Mouse (Mus musculus) left cerebral cortex, adult 8-10 months (tissue): ENCODE measurements around the gene Asl. TPM values are rescaled to one million over a fixed set of nuclear protein-coding genes. Genes with fewer than 3 reads are reported as not detected.
"Not testable (repeated sequence)": the region's sequence is repeated elsewhere in the genome, so short reads cannot be mapped to it uniquely, and the experiment has no call there.

Experiments
- DNase-seq, 2 experiments: peaks; one replicate each; pipeline ENCODE4 v3.0.0; 2022; ENCODE audit warnings: low spot score in 2 of 2
- total RNA-seq, 4 experiments: library from RNA; stranded (reverse); gene quantifications; 2 replicates each; pipeline ENCODE4 v1.2.4; 2022

Asl gene
- total RNA-seq, 4 experiments from 2014 or later: 22.9 to 28.0 (median 25.9) TPM

DNA sequence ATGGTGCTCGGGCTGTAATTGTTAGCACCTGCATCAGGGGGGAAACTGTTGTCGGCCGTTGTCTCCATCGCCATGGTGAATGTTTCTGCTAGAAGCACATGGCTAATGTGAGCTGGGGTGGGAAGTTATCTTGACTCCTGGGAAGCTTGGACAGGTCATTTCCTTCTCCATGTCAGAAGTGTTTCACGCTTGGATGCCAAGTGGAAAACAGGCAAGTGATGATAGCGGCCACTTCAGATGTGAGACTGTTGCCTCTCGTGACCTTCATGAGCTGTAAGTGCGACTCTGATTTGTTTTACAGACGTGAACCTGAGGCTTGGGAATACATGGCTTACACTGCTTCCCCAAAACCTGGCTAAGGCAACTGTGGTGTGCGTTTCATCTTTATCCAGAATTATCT lies 17.5 kb upstream of the Asl start:
- no peak for DNase-seq

DNA sequence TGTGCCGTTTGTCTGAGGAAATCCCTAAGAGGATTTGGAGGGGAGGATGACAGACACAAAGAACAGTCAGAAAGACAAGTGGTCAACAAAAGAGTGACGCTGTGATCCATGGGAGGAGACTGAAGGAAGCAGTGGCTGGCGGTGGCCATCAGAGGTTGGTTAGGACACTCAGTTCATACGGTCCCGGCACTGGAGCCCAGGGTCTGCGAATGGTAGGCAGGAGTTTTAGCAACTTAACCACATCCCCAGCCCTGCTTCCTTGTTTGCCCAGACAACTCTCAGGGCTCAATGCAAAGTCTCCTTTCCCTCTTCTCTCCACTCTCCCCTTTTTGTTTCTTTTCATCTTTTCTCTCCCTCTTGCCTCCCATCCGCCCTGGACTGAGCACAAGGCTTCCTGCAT lies 17.1 kb upstream of the Asl start:
- DNase-seq: no peak

- peak in 1 of 2 experiments; percentile 19 for DNase-seq
Measured at GRCm38 (mm10) chr5:130044201-130044695, 15.2 kb upstream of the Asl start.

- no peak for DNase-seq
Measured at GRCm38 (mm10) chr5:130043741-130044140, 14.7 kb upstream of the Asl start.

DNA sequence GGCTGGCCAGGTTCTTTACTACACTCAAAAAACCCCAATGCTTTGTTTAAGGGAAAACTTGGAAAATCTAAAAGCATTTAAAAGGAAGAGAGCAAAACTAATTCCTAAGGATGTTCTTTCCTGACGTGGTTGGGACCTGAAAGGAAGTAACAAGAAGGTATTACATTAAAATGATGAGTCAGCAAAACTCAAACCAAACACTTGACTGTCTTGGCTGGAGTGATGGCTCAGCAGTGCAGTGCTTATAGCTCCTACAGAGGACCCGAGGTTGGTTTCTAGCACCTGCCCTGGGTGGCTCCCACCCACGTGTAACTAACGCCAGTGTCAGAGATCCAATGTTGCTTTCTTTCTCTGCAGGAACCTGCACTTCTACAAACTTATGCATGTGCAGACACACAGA lies 12.2 kb upstream of the Asl start:
- DNase-seq: no peak

DNA sequence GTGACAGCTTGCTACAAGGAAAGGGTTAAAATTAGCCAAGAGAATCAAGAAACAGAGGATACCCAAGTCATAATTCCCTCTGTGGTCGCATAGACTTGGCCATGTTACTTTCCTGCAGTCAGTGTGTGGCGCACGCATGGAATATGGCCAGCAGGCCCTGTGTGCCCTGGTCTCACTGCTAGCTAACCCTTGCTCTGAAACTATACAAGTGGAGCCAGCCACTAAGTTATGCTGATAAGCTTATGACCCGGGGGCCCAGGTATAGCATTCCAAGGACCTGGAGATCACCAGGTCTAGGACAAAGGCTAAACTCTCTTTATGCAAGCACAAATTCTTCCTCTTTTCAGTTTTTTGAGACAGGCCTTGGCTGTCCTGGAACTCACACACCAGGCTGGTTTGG lies 11.8 kb upstream of the Asl start:
- DNase-seq: no peak

DNA sequence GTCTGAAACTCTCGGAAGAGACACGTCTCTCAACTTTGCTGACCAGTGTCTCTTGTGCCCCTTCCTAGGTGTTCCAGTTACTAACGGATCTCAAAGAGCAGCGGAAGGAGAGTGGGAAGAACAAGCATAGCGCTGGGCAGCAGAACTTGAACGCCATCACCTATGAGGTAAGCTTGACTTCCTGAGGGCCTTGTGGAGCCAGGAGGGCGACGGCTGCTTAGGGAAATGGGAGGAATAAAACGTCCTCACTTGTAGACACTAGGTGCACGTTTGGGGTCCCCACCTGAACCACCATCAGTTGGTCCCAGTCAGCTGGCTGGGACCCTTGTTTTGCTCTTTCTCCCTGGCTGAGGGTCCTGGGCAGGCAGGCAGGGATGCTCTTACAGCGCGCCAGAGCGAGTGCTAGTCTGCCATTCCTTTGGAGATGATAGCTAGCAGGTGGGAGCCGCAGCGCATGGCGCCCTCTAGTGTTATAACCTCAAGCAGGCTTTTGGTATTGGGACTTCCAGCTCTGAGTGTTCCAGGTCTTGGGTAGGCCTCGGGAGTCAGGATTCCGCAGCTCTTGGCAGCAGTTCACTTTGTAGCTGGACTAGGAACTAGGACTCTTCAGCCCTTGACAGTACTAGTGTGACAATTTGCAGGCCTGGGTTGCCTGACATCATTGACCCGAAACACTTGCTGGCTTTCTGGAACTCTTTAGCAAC lies 8.9 kb upstream of the Asl start:
- peak; percentile 23 to 31 for DNase-seq

DNA sequence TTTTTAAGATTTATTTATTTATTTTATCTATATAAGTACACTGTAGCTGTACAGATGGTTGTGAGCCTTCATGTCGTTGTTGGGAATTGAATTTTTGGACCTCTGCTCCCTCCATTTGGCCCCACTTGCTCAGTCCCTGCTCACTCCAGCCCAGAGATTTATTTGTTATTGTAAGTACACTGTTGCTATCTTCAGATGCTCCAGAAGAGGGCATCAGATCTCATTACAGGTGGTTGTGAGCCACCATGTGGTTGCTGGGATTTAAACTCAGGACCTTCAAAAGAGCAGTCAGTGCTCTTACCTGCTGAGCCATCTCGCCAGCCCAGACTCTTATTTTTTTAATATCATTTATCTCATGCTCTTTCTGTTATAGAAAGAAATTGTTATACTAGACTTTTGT lies 7.3 kb upstream of the Asl start:
- not testable (repeated sequence) for DNase-seq

DNA sequence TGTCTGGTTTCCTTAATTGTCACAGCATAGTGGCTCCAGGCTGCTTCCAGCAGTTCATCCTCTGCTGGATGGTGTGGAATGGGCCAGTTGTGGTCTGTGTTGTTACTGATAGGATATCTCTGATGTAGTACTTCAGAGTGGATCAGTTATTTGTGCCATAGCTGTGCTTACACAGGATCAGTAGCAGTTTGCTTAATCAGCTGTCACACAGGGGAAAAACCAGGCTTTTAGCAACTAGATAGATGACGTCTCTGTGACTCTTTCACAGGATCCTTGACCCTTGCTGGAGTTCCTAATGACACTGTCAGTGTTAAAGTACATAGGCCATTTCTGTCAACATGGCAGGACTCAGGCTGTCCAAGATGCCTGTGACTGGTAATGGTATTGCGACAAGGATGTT lies 4.8 kb upstream of the Asl start:
- no peak for DNase-seq

DNA sequence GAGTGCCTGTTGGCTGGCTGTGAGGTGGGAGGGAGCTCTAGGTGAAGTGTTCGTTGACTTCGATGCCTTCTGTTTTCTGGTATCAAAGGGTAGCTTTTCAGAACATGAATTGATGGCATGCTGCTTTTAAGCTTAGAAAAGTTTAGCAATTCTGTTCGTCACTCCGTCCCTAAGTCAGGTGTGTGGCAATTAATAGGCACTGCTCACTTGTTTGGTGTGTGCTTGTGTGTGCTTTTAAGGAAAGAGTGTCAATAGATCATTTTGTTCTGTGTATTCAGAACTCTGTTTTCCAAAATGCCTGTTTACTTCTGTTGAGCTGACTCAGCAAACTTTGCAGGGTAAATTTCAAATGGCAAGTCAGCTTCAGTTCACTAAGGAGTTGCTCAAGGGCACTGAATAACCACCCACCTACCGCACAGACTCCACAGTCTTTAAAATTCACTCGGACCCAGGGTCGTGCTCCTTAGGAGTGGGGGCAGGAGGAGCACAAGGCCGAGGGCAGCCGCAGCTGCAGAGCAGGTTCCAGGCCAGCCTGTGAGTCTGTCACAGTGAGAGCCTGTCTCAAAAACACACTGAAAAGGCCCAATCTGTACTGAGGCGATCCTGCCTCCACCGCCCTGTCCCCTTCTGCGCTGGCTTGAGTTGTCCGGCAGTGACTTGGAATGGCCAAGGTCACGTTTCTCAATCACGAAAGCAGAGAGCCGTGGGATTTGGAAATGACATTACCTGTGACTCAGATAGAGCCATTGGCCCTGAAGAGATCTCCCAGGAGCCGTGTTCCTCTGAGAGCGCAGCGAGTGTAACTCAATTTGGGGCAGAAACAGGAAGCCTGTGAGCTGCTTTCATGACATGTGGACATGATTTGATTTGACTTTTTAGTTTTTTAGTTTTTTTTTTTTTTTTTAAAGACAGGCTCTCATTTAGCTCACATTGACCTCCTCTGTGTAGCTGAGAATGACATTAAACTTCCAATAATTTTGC lies 2.7 kb upstream of the Asl start:
- DNase-seq: no peak

DNA sequence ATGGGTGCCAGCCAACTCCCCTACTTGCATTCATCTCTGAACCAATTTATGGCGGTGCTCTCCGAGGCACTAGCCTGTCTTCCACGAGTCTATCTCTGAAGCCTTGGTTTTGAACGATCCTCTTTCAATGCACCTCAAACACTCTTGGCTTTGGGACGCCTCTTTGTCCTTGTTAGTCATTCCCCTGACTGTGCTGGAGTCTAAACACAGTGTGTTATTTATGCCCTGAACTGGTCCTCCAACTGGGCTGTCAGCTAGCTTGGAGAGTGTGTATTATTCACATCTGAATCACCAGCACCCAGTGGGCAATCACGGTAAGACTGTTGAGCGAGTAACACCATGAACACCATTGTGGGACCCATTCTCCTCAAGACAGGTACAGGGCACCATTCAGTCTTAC lies 1.4 kb downstream of the Asl start:
- no peak for DNase-seq

- no peak for DNase-seq
Measured at GRCm38 (mm10) chr5:130027134-130027533, 1.9 kb downstream of the Asl start.

GRCm38 (mm10) chr5:130023767-130024539 lies 5.1 kb downstream of the Asl start:
- peak; percentile 54 to 67 for DNase-seq

GRCm38 (mm10) chr5:130023067-130023766 lies 5.8 kb downstream of the Asl start:
- DNase-seq: no peak

- no peak for DNase-seq
Measured at GRCm38 (mm10) chr5:130022366-130022765, 6.7 kb downstream of the Asl start.

DNA sequence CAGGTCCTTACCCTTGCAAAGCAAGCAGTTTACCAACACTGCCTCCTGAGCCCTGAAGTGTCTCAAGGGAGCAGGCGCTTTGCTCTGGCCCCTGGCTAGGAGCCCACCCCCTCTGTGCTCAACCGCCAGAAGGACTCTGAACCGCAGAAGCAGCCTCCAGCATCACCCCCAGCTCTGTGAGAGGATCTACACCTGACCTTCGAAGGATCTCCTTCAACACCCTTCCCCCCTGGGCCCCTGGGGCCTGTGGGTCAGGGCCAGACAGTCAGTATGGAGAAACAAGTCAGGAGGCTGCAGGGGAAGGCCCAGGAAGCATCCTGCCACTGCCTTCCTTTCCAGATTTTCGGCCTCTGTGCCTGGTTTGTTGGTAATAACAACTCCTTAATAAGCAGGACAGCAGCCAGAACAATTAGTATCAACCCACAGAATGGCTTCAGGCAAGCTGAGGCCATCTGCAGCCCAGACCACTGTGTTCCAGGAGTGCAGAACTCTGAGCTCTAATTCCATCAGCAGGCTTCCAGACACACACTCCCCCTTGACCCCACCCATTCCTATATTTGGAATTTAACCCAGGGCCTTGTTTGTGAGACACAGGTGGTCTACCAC lies 7.6 kb downstream of the Asl start:
- no peak for DNase-seq

GRCm38 (mm10) chr5:130019461-130019860 lies 9.6 kb downstream of the Asl start:
- DNase-seq: no peak

DNA sequence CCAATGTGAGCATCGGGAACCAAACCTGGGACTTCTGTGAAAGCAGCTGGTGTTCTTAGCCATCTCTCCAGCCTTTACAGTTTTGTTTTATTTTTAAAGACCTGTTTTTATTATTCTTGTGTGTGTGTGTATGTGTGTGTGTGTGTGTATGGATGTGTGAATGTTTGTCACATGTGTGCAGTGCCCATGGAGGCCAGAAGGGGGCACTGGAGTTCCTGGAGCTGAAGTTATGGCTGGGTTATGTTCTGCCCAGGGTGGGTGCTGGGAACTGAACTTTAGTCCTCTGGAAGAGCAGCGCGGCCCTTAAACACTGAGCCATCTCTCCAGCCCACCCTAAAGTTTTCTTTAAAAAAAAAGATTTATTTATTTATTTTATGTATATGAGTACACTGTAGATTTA lies 13.9 kb downstream of the Asl start:
- no peak for DNase-seq

GRCm38 (mm10) chr5:130010961-130011360 lies 18.1 kb downstream of the Asl start:
- DNase-seq: no peak

DNA sequence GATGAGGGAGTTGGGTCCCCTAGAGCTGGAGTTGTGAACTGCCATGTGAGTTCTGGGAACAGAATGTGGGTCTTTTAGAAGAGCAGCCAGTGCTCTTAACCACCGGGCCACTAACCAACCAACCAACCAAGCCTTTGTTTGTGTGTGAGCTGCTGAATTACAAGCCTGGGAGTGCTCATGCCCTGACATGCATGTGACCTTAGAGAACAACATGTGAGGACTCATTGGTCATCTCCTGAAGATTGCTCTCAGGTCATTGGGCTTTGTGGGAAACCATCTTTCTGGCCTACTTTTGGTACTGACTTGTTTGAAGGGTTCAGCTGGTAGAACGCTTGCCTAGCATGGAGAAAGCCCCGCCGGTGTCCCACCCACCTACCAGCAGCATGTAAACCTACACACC lies 19.3 kb downstream of the Asl start:
- DNase-seq: no peak
